Mouse (Mus musculus) testis, adult 2 months (tissue): ENCODE results near the gene Gm42906.

Experiments used
- CTCF ChIP-seq: fragments of 200-500 bp; IDR thresholded peaks from 2 replicates; pipeline ENCODE4 v1.5.1; 2012; ENCODE audit warnings: low read depth, mild to moderate bottlenecking, inconsistent platforms, low read length, moderate library complexity; ENCODE audit not compliant: control insufficient read depth, insufficient read depth, insufficient replicate concordance
- POLR2A ChIP-seq: fragments of 200-500 bp; IDR thresholded peaks from 2 replicates; pipeline ENCODE4 v1.6.1; 2012; ENCODE audit warnings: low read depth, mild to moderate bottlenecking, inconsistent platforms, low read length, moderate library complexity; ENCODE audit not compliant: control insufficient read depth

DNA sequence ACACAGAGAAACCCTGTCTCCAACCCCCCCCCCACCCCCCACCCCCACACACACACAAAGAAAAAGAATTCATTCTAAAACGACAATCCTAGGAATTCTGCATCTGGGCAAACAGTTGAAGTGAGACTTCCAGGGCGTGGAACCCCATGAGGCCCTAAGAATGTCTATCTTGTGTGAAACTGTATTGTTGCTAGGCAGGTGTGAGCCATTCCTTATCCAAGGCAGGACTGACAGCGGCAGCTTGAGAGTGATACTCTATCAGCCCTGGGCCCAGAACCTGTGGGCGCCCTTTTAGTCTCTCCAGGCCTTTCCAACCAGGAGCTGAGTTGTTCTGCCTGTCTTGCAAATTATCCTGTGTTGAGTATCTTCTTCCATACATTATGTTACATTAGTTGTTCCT, 129.6 kb downstream of the Gm42906 start:
- TF ChIP-seq CTCF = no peak
- no peak for TF ChIP-seq POLR2A
